Mouse (Mus musculus) forebrain, embryonic 13.5 days (tissue): ENCODE measurements around the gene Bcl2l1. TPM values are rescaled to one million over a fixed set of nuclear protein-coding genes. Genes with fewer than 3 reads are reported as not detected.

Experiments
- ATAC-seq: fragments of 200-750 bp; cut with Nextera tagmentation; 2 replicates; pipeline ENCODE4 v1.8.0; 2017
- H3K27ac ChIP-seq: fragments of 300-500 bp; sonication (generic); 2 replicates; pipeline ENCODE4 v1.5.1; 2015; ENCODE audit warnings: inconsistent platforms, mild to moderate bottlenecking, moderate library complexity
- H3K27me3 ChIP-seq: fragments of 300-500 bp; sonication (generic); 2 replicates; pipeline ENCODE4 v1.6.1; 2015; ENCODE audit warnings: mild to moderate bottlenecking, inconsistent platforms
- H3K36me3 ChIP-seq: fragments of 300-500 bp; sonication (generic); 2 replicates; pipeline ENCODE4 v1.6.1; 2015; ENCODE audit warnings: mild to moderate bottlenecking, inconsistent platforms; ENCODE audit not compliant: poor library complexity, severe bottlenecking
- H3K4me1 ChIP-seq: fragments of 300-500 bp; sonication (generic); 2 replicates; pipeline ENCODE4 v1.6.1; 2015; ENCODE audit warnings: inconsistent platforms
- H3K4me2 ChIP-seq: fragments of 300-500 bp; sonication (generic); 2 replicates; pipeline ENCODE4 v1.6.1; 2015; ENCODE audit warnings: inconsistent platforms, mild to moderate bottlenecking, moderate library complexity
- H3K4me3 ChIP-seq: fragments of 300-500 bp; sonication (generic); 2 replicates; pipeline ENCODE4 v1.5.1; 2015; ENCODE audit warnings: mild to moderate bottlenecking, inconsistent platforms
- H3K9ac ChIP-seq: fragments of 300-500 bp; sonication (generic); 2 replicates; pipeline ENCODE4 v1.6.1; 2015; ENCODE audit warnings: mild to moderate bottlenecking, inconsistent platforms
- H3K9me3 ChIP-seq: fragments of 300-500 bp; sonication (generic); replicated peaks from 2 replicates; pipeline ENCODE4 v1.6.1; 2016; ENCODE audit warnings: inconsistent platforms
- WGBS: fragments of 180-500 bp; shearing (Covaris S2); methylation state at CpG from one replicate; pipeline ENCODE4 v1.1.7; 2015; 5-methylcytosine and 5-hydroxymethylcytosine counted together
- polyA plus RNA-seq: library from polyadenylated mRNA; unstranded; fragments of >200 nt; fragmentation: Nextera tagmentation; extraction: Ambion mirVana; gene quantifications from 2 replicates; pipeline ENCODE4 v1.2.1, GENCODE M21; 2015

Bcl2l1 gene
- polyA plus RNA-seq, 1 experiment from 2014 or later: 155 TPM

DNA sequence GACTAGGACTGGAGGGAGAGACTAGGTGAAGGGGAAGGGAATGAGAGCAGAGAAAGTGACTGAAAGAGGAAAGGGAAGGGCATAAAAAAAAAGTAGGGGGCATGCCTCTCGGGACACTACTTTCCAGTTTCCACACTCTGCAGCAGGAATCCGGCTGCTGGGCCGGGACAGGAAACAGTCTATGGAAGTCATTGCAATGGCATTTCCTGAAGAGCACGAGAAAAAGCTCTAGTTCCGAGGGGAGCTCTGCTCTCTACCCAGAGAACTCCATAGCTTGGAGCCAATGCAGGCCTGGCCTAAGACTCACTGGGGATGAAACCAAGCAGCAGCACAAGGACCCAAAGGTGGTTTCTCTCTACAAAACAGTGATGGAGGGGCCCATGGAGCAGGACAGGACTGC is 10.5 kb downstream of the Bcl2l1 start:
- no peak overlapping the region for H3K4me3 ChIP-seq
- peaks cover 76% of the 10 kb centered on the region for H3K4me1 ChIP-seq
- no peak for ATAC-seq
- no peak overlapping the region for H3K4me2 ChIP-seq
- 73% methylated on average over 5 of the region's 5 CpGs for WGBS
- H3K9ac ChIP-seq: no peak overlapping the region
- H3K9me3 ChIP-seq: no peaks in the 10 kb centered on the region
- H3K36me3 ChIP-seq: peaks cover 25% of the 10 kb centered on the region
- H3K27me3 ChIP-seq: no peaks in the 10 kb centered on the region
- peak overlapping the region; percentile 52; the same call in 1 of the 2 replicates for H3K27ac ChIP-seq

DNA sequence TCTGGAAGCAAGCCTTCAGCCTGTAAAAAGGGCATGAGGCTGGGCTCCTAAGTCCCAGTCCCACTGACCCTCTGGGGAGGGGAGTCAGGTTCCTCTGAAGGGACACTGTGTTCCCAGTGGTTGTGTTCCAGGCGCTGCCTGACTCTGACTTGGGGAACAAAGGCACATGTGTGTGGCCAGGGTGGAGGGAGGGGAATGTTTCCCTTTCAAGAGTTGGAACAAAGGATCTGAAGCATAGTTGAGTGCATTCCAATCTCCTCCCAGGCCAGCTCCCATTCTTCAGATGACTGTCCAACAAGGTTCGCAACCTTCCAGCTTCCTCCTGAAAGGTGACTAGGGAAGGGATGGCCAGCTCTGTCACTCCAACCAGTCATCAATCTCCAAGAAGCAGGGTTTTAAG is 11.2 kb downstream of the Bcl2l1 start:
- Histone ChIP-seq H3K4me2 (no peak overlapping the region), H3K27ac (peak overlapping the region; percentile 52), H3K36me3 (peaks cover 24% of the 10 kb centered on the region), H3K9ac (no peak overlapping the region), H3K9me3 (no peaks in the 10 kb centered on the region), H3K4me3 (no peak overlapping the region), H3K4me1 (peaks cover 71% of the 10 kb centered on the region), H3K27me3 (no peaks in the 10 kb centered on the region)
- no peak for ATAC-seq
- WGBS: 10% methylated on average over 2 of the region's 2 CpGs

DNA sequence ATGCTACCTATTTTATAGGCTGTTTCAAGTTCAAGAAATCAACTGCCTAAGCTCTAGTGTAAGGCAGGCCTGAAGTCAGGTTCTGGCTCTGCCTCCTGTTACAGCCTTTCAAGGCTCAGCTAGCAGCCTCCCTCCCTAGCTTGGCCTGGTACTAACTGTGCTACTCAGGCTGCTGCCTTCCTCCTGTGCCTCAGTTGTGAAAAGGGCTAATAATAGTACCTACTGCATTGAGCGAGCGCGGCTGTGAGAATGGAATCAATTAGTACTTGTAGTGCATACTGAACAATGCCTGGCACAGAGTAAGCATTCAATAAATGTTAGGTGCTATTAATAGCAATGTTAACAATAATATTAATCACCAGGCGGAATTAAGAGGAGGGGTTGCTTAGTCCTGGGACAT is 11.6 kb downstream of the Bcl2l1 start:
- peaks cover 66% of the 10 kb centered on the region for H3K4me1 ChIP-seq
- 31% methylated on average over 4 of the region's 4 CpGs for WGBS

DNA sequence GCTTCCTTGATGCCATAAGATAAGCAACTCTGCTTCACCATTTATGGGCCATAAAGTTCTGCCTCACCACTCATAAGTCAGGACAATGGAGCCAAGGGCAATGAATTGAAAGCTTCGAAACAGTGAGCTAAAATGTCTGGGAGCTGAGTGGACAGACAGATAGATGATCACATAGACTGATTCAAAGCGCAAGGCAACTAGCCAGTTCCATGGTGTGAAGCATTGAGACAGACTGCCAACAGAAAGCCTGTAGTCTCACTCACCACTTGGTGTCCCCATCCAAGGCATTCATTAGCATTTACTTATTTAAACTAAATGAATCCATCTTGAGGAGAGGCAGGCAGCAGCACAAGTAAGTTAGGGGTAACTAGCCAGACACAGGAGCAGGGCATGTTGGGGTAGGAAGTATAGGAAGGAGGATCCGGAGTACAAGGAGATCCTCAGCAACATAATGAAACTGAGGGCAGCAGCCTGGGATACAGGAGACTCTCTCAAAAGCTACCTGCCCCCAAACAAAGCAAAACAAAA is 12.4 kb downstream of the Bcl2l1 start:
- Histone ChIP-seq H3K36me3 (peaks cover 21% of the 10 kb centered on the region), H3K9me3 (no peaks in the 10 kb centered on the region), H3K4me2 (no peak overlapping the region), H3K4me1 (peaks cover 59% of the 10 kb centered on the region), H3K27ac (no peak overlapping the region), H3K9ac (no peak overlapping the region), H3K4me3 (no peak overlapping the region), H3K27me3 (no peaks in the 10 kb centered on the region)
- 96% methylated on average over 3 of the region's 3 CpGs for WGBS
- ATAC-seq: no peak

More for the DNA sequence above, 11.6 kb downstream of the Bcl2l1 start:
- Histone ChIP-seq H3K9me3 (no peaks in the 10 kb centered on the region), H3K36me3 (peaks cover 19% of the 10 kb centered on the region), H3K9ac (no peak overlapping the region), H3K27me3 (no peaks in the 10 kb centered on the region), H3K27ac (peak overlapping the region; percentile 52; the same call in 1 of the 2 replicates), H3K4me3 (no peak overlapping the region), H3K4me2 (no peak overlapping the region)
- ATAC-seq: no peak

DNA sequence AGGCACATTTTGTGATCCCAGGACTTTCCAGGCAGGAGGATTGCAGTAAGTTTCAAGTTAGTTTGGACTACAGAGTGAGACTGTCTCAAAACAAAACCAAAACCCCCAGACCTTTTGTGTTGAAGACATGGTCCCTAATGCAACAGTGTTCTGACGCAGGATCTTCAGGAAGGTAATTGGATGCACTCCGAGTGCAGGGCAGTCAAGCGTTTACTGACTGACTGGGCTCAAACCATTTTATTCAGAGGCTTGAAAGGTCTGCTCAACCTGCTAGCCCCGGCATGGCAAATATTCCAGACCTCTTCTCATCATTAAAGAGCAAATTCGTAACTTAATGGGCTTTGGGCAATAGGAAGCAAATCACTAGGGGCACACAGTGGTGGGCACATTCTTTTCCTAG is 12.8 kb downstream of the Bcl2l1 start:
- Histone ChIP-seq H3K9me3 (no peaks in the 10 kb centered on the region), H3K4me2 (no peak overlapping the region), H3K4me1 (peaks cover 56% of the 10 kb centered on the region), H3K36me3 (peaks cover 21% of the 10 kb centered on the region), H3K4me3 (no peak overlapping the region), H3K27me3 (no peaks in the 10 kb centered on the region), H3K27ac (peak overlapping the region; percentile 60; the same call in 1 of the 2 replicates), H3K9ac (no peak overlapping the region)
- no peak for ATAC-seq
- WGBS: 43% methylated on average over 5 of the region's 5 CpGs

DNA sequence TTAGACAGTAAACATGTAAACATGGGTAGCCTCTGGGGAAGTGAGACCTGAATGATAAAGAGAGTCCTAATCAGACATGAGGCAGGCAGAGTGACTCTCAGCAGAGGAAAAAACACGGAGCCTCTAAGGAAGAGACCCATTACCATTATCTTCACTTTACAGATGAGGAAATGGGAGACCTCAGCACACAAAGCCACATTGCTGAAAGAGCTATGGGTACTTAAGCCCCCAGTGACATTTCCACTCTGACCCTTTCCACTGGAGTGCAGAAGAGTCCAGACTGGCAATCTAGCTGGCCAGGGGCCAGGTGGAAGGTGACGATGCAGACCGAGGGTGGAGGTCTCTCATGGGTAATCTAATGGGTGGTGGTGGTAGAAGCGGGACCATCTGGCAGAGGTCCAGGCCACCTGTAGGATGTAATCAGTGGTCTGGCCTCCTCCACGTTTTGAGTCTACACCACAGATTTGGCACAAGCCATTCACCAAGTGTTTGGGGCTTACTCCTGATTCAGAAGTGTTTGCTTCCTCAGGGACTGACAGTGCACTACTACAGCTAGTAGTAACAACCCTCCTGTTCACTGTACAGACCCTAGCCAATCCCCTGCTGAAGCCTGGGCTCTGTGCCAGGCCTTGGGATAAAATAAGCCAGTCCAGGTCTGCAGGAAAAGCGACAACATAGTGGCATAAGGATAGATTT is 13.8 kb downstream of the Bcl2l1 start:
- no peak overlapping the region; the same call in 1 of the 2 replicates for H3K4me2 ChIP-seq
- peak; percentile 78 for ATAC-seq

DNA sequence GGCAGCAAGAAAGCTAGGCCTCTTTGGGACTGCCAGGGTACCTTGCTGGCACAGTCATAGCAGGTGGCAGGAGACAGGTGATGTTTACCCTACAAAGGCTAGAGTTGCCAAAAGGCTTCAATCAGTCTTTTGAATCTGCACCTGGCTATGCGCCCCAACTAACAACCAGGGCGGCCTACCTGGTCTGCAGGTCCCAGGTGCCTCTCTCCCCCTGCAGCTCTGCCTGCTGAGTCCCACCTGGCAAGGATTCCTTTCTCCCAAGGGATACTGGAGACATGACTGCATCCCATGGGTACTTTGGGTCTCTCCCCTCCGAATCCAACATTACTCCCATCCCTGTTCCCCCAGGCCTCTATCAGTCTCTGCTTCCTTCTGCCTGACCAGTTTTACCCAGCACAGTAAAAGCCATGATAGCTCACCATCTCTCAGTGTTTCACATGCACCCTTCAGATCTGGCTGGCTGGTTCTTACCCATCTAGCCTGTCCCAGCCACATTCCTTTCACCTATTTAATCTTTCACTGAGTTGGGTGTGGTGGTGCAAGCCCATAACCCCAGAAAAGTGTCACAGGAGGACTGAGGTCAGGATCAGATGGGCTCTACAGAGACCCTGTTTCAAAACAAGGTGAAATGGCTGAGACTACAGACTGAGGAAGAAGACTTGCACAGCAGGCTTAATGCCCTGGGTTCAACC is 14.7 kb downstream of the Bcl2l1 start:
- Histone ChIP-seq H3K27ac (no peak overlapping the region), H3K27me3 (no peaks in the 10 kb centered on the region), H3K4me2 (0 out of 2 replicates have a peak overlapping the region, but pooled peaks have one; percentile 2), H3K36me3 (peaks cover 21% of the 10 kb centered on the region), H3K9ac (no peak overlapping the region), H3K4me1 (peaks cover 55% of the 10 kb centered on the region), H3K4me3 (no peak overlapping the region), H3K9me3 (no peaks in the 10 kb centered on the region)
- no peak for ATAC-seq
- WGBS: 84% methylated on average over 3 of the region's 3 CpGs

More for the DNA sequence above, 13.8 kb downstream of the Bcl2l1 start:
- Histone ChIP-seq H3K27ac (peak overlapping the region; percentile 60), H3K36me3 (peaks cover 21% of the 10 kb centered on the region), H3K9me3 (no peaks in the 10 kb centered on the region), H3K4me3 (no peak overlapping the region), H3K4me1 (peaks cover 56% of the 10 kb centered on the region), H3K27me3 (no peaks in the 10 kb centered on the region), H3K9ac (no peak overlapping the region)
- 44% methylated on average over 6 of the region's 6 CpGs for WGBS

DNA sequence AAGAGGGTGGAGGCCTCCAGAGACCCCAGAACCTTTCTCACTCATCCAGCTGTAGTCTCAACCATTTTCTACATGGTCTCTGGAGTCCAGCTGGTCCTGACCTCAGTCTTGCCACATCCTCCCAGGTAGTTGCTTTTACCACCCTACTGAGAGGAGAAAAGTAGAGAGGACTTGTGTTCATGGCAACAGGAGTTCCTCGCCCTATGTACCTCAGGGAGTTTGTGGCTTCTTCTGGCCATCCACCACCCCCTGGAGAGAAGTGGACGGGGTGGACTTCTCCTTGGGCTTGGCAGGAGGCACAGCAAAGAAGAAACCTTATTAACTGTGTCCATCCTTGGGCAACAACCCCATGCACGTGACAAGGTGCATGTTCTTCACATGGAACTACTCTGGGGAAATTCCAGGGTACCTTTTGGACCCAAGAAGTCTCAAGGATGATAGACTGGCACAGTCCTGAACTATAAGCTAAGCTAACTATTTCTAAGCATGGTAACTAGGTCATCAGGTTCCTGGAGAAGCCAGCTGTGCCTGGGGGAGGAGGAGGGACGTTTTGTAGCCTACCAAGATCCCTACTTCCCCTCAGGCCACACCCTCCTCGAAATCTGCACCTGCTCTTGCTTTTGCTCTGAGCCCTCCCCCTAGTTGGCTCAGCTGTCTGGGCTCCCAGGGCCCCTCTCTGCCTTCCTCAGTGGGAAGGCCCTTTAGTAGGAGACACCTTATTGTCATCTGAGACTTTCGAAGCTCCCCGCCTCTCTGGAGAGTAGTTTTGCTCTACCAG is 15.5 kb downstream of the Bcl2l1 start:
- H3K9ac ChIP-seq: no peak overlapping the region
- H3K36me3 ChIP-seq: peaks cover 21% of the 10 kb centered on the region
- no peak overlapping the region for H3K4me3 ChIP-seq
- 69% methylated on average over 7 of the region's 7 CpGs for whole genome bisulfite sequencing
- H3K4me2 ChIP-seq: no peak overlapping the region
- peaks cover 48% of the 10 kb centered on the region for H3K4me1 ChIP-seq
- no peak for ATAC-seq
- H3K27me3 ChIP-seq: no peaks in the 10 kb centered on the region
- H3K27ac ChIP-seq: no peak overlapping the region
- H3K9me3 ChIP-seq: no peaks in the 10 kb centered on the region

DNA sequence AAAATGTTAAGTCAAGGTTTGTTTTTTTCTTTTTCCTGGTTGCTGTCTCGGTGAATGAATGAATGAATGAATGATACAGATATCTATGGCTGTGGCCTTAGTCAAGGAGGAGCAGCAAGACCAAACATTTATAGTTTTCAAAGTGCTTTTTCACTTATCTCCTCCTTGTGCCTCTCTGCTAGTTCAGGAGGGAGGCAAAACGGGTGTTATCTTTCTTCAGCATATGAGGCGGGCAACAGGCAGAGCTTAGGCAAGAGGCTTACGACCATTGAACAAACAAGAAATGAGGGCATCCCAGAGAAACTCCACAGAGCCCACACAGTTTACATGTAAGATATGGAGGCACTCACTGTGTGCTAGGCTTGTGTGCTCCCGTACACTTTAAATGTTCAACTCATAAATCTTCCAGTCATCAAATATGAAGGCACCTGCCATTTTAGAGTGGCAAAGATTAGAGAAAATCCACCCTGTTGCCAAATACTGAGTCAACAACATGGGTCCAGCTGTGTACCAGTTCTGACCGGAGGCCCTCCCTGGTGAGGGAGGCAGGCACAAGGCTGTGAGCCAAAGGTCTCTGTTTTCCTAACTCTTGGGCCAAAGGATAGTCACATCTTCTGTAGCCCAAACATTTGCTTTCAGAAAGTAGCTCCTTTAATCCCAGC is 17.2 kb downstream of the Bcl2l1 start:
- WGBS: 89% methylated on average over 6 of the region's 6 CpGs
- ATAC-seq: no peak
- peaks cover 32% of the 10 kb centered on the region for H3K4me1 ChIP-seq

DNA sequence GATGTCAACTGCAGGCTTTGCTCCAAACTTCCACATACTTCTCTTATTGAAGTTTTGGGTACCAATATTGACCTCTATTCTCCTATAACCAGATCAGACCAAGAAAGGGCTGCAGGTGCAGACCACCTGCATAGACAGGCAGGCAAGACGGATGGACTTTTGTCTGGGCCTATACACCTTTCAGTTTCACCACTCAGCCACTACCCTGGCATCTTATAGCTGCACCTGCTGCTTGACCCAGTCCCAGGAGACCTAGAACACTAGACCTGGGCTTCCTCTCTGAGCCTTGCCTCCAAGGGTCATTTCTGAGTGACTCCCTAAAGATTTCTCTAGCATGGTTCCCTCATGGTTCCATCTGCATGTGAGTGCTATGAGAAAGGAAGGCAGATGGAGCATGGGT is 18.3 kb downstream of the Bcl2l1 start:
- Histone ChIP-seq H3K4me3 (no peak overlapping the region), H3K27me3 (no peaks in the 10 kb centered on the region), H3K4me2 (no peak overlapping the region), H3K36me3 (peaks cover 8% of the 10 kb centered on the region; the same call in 1 of the 2 replicates), H3K4me1 (peaks cover 25% of the 10 kb centered on the region), H3K9ac (no peak overlapping the region), H3K9me3 (no peaks in the 10 kb centered on the region), H3K27ac (no peak overlapping the region)
- 88% methylated on average over 1 of the region's 1 CpGs for WGBS
- no peak for ATAC-seq

More for the DNA sequence above, 17.2 kb downstream of the Bcl2l1 start:
- H3K9me3 ChIP-seq: no peaks in the 10 kb centered on the region
- H3K27ac ChIP-seq: no peak overlapping the region
- no peak overlapping the region for H3K4me2 ChIP-seq
- H3K9ac ChIP-seq: no peak overlapping the region
- H3K4me3 ChIP-seq: no peak overlapping the region
- no peaks in the 10 kb centered on the region for H3K27me3 ChIP-seq
- H3K36me3 ChIP-seq: peaks cover 14% of the 10 kb centered on the region

DNA sequence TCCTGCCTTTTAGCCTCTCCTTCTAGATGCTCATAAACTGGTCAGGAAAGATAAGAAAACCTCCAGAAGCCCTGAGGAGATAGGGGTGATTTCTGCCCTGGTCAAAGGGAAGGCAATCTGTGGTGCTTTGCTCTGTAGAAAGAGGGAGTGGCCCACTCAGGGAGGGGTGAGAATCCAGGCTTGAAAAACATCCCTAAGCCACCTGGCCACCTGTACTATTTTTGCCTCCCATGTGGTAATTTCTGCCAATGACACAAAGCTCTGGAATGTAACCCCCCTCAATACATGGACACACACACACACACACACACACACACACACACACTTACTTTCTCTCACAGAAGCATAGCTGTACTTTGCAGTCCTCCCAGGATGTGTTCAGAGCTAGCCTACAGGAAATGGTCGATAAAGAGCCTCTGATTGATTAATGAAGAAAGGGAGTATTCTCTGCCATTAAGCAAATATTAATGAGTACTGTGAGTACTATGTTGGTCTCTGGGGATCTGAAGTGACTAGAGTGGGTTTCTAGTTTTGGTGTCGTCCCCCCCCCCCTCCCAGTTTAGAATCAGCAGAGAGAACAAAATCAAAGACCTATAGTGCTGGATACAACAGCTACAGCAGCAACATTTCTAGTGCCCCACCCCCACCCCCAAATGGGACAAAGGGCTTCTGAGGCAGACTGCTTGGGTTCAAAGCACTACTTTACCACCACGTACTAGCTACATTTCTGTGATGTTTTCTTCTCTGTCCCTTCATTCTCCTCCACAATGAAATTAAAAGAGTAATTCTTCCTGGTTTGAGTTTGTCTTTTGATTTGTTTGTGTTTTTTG is 20.0 kb downstream of the Bcl2l1 start:
- Histone ChIP-seq H3K36me3 (peaks cover 8% of the 10 kb centered on the region; the same call in 1 of the 2 replicates), H3K4me1 (peaks cover 9% of the 10 kb centered on the region), H3K27ac (no peak overlapping the region), H3K27me3 (no peaks in the 10 kb centered on the region), H3K9me3 (no peaks in the 10 kb centered on the region), H3K9ac (no peak overlapping the region), H3K4me2 (no peak overlapping the region), H3K4me3 (no peak overlapping the region)
- no peak for ATAC-seq
- 36% methylated on average over 3 of the region's 3 CpGs for WGBS
